Mouse (Mus musculus): ENCODE measurements around the gene Hras.

DNA sequence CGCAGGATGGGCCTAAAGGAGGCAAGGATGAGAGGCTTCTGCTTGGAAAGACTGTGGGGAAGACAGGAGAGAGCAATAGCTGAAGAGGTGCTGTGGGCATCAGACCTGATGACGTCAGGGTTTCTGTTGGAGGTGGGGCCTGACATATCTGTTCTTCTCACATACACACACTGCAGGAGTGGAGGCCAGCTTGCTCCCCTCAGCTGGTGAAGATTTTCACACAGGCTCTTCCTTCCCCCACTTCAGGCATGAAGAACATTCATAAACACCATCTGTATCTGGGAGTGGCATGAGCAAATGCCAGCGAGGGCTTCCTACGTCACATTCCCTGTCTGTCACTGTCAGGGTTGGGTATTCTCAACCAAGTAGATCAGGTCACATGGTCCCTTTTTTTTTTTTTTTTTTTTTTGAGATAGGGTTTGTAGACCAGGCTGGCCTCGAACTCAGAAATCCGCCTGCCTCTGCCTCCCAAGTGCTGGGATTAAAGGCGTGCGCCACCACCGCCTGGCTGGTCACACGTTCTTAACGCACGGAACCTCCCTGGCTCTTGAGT lies 47.7 kb downstream of the Hras start:
- no peak for TF ChIP-seq CTCF (IDR thresholded peaks at IDR 0.05; ENCODE audit: extremely low read depth, insufficient read depth, insufficient read length, insufficient replicate concordance)
- no peak for TF ChIP-seq POLR2A (IDR thresholded peaks at IDR 0.05; ENCODE audit: low read depth, low read length)
